Mouse (Mus musculus) monocyte, adult 2 months (primary cell): ENCODE results near the gene Tm4sf19.
"Not testable (repeated sequence)": the region's sequence is repeated elsewhere in the genome, so short reads cannot be mapped to it uniquely, and the experiment has no call there.

Source experiments
- DNase-seq, 2 experiments: peaks; one replicate each; pipeline ENCODE4 v3.0.0; 2022; ENCODE audit warnings: low spot score in 2 of 2, low read depth in 1 of 2

Gene Tm4sf19

GRCm38 (mm10) chr16:32427506-32427905 is 27.2 kb downstream of the Tm4sf19 start:
- no peak for DNase-seq

- peak; percentile 78 to 81 for DNase-seq
Observed at GRCm38 (mm10) chr16:32430474-32431046, 30.3 kb downstream of the Tm4sf19 start, which contains the start of gene Pcyt1a. Pcyt1a (plus strand) TSS chr16:32430921.

- no peak for DNase-seq
Observed at GRCm38 (mm10) chr16:32431047-32431591, 30.8 kb downstream of the Tm4sf19 start.

- DNase-seq, result no peak
Observed at GRCm38 (mm10) chr16:32431926-32432325, 31.6 kb downstream of the Tm4sf19 start.

DNA sequence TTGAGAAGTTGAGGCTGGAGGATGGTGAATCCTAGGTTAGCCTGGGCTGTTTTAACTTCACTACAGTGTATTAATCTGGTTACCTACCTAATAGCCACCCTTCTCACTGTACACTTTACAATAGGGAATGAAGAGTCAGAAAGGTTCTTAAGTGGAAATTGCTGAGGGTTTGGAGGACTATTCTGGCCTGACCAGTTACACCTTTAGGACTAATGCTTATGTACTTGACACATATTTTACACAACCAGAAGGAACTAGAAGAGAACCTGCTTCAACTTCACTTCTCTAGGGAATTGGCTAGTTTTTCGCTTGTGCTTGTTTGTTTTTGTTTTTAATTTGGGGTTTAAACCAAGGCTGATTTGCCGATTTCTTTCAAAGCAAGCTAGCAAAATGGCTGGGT is 32.8 kb downstream of the Tm4sf19 start:
- DNase-seq, result no peak

- DNase-seq, result peak; percentile 59
Observed at GRCm38 (mm10) chr16:32434066-32434465, 33.8 kb downstream of the Tm4sf19 start.

GRCm38 (mm10) chr16:32434691-32435090 is 34.4 kb downstream of the Tm4sf19 start:
- DNase-seq, result no peak

DNA sequence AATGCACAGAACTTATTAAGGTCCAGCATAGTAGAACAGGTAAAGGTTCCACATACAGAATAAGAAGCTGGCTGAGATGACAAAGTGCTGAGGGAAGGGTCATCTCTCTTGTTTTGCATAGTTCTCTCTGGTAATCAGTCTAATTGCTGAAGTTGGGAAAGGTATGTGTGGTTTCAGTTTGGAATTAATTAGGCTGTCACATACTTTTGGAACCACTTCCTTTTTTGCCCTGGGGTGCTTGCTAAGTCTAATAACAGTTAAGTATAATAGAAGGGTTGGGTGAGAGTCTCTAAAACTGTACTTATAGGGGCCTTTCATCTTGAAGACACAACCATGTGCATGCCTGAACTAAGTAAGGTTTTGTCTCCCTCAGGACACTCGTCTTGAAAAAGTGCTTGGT is 36.4 kb downstream of the Tm4sf19 start:
- no peak for DNase-seq

DNA sequence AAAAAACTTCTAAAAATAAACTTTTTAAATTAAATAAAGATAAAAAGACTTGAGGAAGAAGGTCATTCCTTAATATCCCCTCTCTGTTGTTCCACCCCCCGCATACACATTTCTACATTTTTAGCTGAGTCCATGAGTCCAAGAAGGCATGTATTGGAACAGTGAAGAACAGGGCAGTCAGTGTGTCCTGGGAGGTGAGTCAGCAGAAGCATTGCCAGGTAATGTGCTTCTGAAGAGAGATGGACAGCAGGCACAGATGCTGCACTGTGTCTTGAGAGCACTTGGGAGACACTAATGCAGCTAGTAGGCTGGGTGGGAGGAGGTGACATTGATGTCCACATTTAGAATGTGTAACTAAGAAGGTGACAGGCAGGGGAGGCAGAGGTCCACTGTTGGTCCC is 37.0 kb downstream of the Tm4sf19 start:
- DNase-seq, result no peak

- no peak for DNase-seq
Observed at GRCm38 (mm10) chr16:32441432-32441831, 41.1 kb downstream of the Tm4sf19 start.

- DNase-seq, result not testable (repeated sequence)
Observed at GRCm38 (mm10) chr16:32444615-32445014, 44.3 kb downstream of the Tm4sf19 start.

DNA sequence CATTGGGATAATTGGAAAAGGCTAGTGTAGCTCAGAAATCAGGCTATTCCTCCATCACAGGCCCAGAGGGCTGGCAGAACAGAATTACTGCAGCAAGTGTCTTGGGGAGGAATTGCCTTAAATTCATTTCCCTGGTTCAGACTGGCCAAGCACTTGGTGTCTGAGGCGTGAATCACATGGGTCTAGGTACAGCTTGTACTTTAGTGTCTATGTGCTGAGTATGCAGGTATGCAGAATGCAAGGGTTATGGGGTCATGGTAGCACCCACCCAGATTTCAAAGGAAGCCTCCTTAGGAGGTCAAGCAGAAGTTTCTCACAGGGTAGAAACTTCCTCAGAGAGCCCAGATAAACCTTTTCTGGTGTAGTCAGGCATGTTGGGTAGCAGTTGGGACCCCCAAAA is 45.3 kb downstream of the Tm4sf19 start:
- DNase-seq, result no peak

GRCm38 (mm10) chr16:32446563-32447138 is 46.3 kb downstream of the Tm4sf19 start:
- no peak for DNase-seq

DNA sequence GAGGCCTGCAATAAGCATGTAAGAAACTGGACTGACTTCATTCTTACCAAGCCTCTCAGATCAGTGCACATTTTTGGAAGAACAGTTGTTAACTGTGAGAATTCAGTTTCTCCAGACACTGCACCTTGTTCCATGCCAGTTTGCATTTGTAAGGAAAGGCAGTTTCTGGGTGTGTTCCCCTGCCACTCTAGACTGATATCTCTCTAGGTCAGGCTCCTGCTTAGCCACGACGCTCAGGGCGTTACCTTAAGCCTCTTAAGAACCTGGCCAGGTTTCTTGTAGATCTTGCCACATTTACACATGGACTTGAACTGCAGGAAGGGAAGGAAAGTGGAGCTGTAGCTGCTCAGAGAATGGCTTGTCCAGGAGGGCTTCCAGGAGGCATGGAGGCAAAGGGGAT is 49.4 kb downstream of the Tm4sf19 start:
- no peak for DNase-seq

DNA sequence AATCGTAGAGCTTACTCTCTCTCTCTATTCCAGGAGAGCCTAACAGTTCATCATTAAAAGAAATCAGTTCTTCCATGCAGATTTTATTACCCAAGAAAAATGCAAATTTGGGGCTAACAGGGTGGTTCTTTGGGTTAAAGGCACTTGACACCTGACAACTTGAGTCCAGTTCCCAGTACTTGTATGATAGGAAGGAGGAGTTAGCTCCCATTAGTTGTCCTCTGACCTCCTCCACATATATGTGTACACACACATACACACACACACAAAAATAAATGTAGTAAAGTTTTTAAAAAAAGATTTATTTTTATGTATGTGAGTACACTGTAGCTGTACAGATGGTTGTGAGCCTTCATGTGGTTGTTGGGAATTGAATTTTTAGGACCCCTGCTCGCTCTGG is 49.8 kb downstream of the Tm4sf19 start:
- DNase-seq, result no peak

DNA sequence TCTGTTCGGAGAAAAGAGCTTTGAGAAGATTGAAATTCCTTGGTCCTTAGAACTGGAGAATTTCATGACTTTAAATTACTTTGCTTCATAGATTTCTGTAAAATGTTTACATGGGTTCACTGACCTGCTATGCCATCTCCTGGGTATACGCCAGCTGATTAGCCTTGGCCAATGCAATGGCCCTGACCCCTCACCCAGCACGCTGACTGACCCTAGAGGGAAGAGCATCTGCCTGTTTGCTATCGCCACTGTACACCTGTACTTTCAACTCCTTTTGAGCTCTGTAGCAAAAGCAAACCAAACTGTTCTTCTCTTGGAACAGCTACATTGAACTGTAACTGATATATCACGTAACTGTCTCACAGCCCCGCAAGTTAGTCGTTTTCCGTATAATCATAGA is 52.8 kb downstream of the Tm4sf19 start:
- DNase-seq, result no peak

- DNase-seq, result no peak
Observed at GRCm38 (mm10) chr16:32454646-32455045, 54.3 kb downstream of the Tm4sf19 start.

GRCm38 (mm10) chr16:32456086-32456485 is 55.8 kb downstream of the Tm4sf19 start:
- no peak for DNase-seq

GRCm38 (mm10) chr16:32456761-32457160 is 56.5 kb downstream of the Tm4sf19 start:
- DNase-seq, result no peak
